Mouse (Mus musculus) myocyte (in vitro differentiated cells): ENCODE measurements at regions not wholly inside any gene's neighbourhood (a gene's known extent, or its start where the extent isn't known, plus 50 kb on each side); places are given as distances from the start of the nearest gene placed in this dataset.

Experiments used
- E2F4 ChIP-seq: IDR thresholded peaks from one replicate; pipeline ENCODE4 v1.6.1; 2011; ENCODE audit warnings: mild to moderate bottlenecking, control low read depth, moderate library complexity; ENCODE audit not compliant: insufficient read depth
- MYOD1 ChIP-seq, 3 experiments: IDR thresholded peaks; one replicate each; pipeline ENCODE4 v1.6.1; 2011; ENCODE audit warnings: control low read depth in 2 of 3, low read depth in 2 of 3, mild to moderate bottlenecking in 2 of 3, moderate library complexity in 1 of 3; ENCODE audit not compliant: insufficient read length in 2 of 3, control insufficient read depth in 1 of 3
- MYOG ChIP-seq, 3 experiments: IDR thresholded peaks; one replicate each; pipeline ENCODE4 v1.6.1; 2011; ENCODE audit warnings: control low read depth in 2 of 3, low read depth in 2 of 3, mild to moderate bottlenecking in 2 of 3; ENCODE audit not compliant: insufficient read length in 2 of 3, control insufficient read depth in 1 of 3, insufficient read depth in 1 of 3
- POLR2A ChIP-seq: IDR thresholded peaks from one replicate; pipeline ENCODE4 v1.6.1; 2011; ENCODE audit warnings: low read depth, mild to moderate bottlenecking, control low read depth, moderate library complexity; ENCODE audit not compliant: insufficient read length
- POLR2AphosphoS2 ChIP-seq: IDR thresholded peaks from one replicate; pipeline ENCODE4 v1.6.1; 2011; ENCODE audit warnings: low read depth, control low read depth; ENCODE audit not compliant: insufficient read length
- REST ChIP-seq: IDR thresholded peaks from one replicate; pipeline ENCODE4 v1.6.1; 2011; ENCODE audit warnings: mild to moderate bottlenecking, control low read depth, moderate library complexity; ENCODE audit not compliant: insufficient read depth, insufficient read length
- TCF12 ChIP-seq: IDR thresholded peaks from one replicate; pipeline ENCODE4 v1.6.1; 2011; ENCODE audit warnings: mild to moderate bottlenecking, control low read depth; ENCODE audit not compliant: poor library complexity, insufficient read depth, severe bottlenecking
- TCF3 ChIP-seq: IDR thresholded peaks from one replicate; pipeline ENCODE4 v1.6.1; 2011; ENCODE audit warnings: low read depth, control low read depth; ENCODE audit not compliant: insufficient read length
- USF1 ChIP-seq: IDR thresholded peaks from one replicate; pipeline ENCODE4 v1.6.1; 2011; ENCODE audit warnings: low read depth, mild to moderate bottlenecking, control low read depth, moderate library complexity

GRCm38 (mm10) chr2:131688282-131688681 lies 126.2 kb upstream of the Adra1d start:
- TF ChIP-seq MYOG (IDR thresholded peaks at IDR 0.05; ENCODE audit: control insufficient read depth in 1 of 3, insufficient read depth in 1 of 3, insufficient read length in 2 of 3, low read depth in 2 of 3), result no peak
- no peak for TF ChIP-seq TCF3
- no peak for TF ChIP-seq POLR2AphosphoS2
- TF ChIP-seq POLR2A, result no peak
- TF ChIP-seq MYOD1 (IDR thresholded peaks at IDR 0.05; ENCODE audit: control insufficient read depth in 1 of 3, insufficient read length in 2 of 3, low read depth in 2 of 3), result no peak
- no peak for TF ChIP-seq E2F4
- no peak for TF ChIP-seq REST
- TF ChIP-seq USF1, result no peak
- no peak for TF ChIP-seq TCF12
